Mouse (Mus musculus) forebrain, postnatal 0 days (tissue): ENCODE data around the gene Sdccag8. TPM values are rescaled to one million over a fixed set of nuclear protein-coding genes. Genes with fewer than 3 reads are reported as not detected.

Experiments
- ATAC-seq: fragments of 200-750 bp; cut with Nextera tagmentation; 2 replicates; pipeline ENCODE4 v1.8.0; 2017; ENCODE audit warnings: mild to moderate bottlenecking, moderate library complexity
- DNase-seq: peaks from one replicate; pipeline ENCODE4 v3.0.0-alpha.2; 2015
- H3K27ac ChIP-seq: fragments of 300-500 bp; sonication (generic); 2 replicates; pipeline ENCODE4 v1.5.1; 2014; ENCODE audit warnings: low read depth, mild to moderate bottlenecking, antibody characterized with exemption, low read length, moderate library complexity, mixed read lengths
- H3K27me3 ChIP-seq: fragments of 300-500 bp; sonication (generic); 2 replicates; pipeline ENCODE4 v1.6.1; 2014; ENCODE audit warnings: mild to moderate bottlenecking, low read length, mixed read lengths; ENCODE audit not compliant: insufficient read depth
- H3K36me3 ChIP-seq: fragments of 300-500 bp; sonication (generic); 2 replicates; pipeline ENCODE4 v1.6.1; 2014; ENCODE audit warnings: mild to moderate bottlenecking, moderate library complexity; ENCODE audit not compliant: insufficient read depth
- H3K4me1 ChIP-seq: fragments of 300-500 bp; sonication (generic); 2 replicates; pipeline ENCODE4 v1.6.1; 2014; ENCODE audit warnings: antibody characterized with exemption; ENCODE audit not compliant: insufficient read depth
- H3K4me2 ChIP-seq: fragments of 300-500 bp; sonication (generic); 2 replicates; pipeline ENCODE4 v1.6.1; 2014; ENCODE audit warnings: low read depth, mild to moderate bottlenecking, moderate library complexity
- H3K4me3 ChIP-seq: fragments of 300-500 bp; sonication (generic); 2 replicates; pipeline ENCODE4 v1.5.1; 2014; ENCODE audit warnings: low read depth, low read length, mixed read lengths
- H3K9ac ChIP-seq: fragments of 300-500 bp; sonication (generic); 2 replicates; pipeline ENCODE4 v1.6.1; 2014; ENCODE audit warnings: mild to moderate bottlenecking
- H3K9me3 ChIP-seq: fragments of 300-500 bp; sonication (generic); 2 replicates; pipeline ENCODE4 v1.6.1; 2016; ENCODE audit warnings: low read length
- CTCF ChIP-seq: sonication (generic); IDR thresholded peaks from 2 replicates; pipeline ENCODE4 v1.5.1; 2016; ENCODE audit warnings: antibody characterized with exemption, control low read depth, low read depth
- WGBS: fragments of 180-500 bp; shearing (Covaris S2); extraction: QIAGEN DNeasy Blood & Tissue Kit; methylation state at CpG from one replicate; pipeline ENCODE4 v1.1.7; 2014; 5-methylcytosine and 5-hydroxymethylcytosine counted together
- polyA plus RNA-seq: library from polyadenylated mRNA; unstranded; fragments of >200 nt; fragmentation: Nextera tagmentation; extraction: Ambion mirVana; gene quantifications from 2 replicates; pipeline ENCODE4 v1.2.1, GENCODE M21; 2015
- total RNA-seq: library from RNA; depleted of rRNA; stranded (reverse); fragments of >200 nt; gene quantifications from 2 replicates; pipeline ENCODE4 v1.2.3, GENCODE M21; 2014

Sdccag8 gene
- total and polyA plus RNA-seq, 2 experiments from 2014 or later, result 14.0 to 32.8 TPM

GRCm38 (mm10) chr1:176970635-176971478 is 156.4 kb downstream of the Sdccag8 start:
- TF ChIP-seq CTCF, result no peak
- Histone ChIP-seq H3K9me3 (no peaks in the 10 kb centered on the region), H3K9ac (no peak overlapping the region), H3K27ac (peak overlapping the region; percentile 63), H3K4me2 (no peak overlapping the region), H3K4me1 (no peaks in the 10 kb centered on the region), H3K27me3 (no peaks in the 10 kb centered on the region), H3K36me3 (no peaks in the 10 kb centered on the region), H3K4me3 (no peak overlapping the region)
- WGBS, result 35% methylated on average over 16 of the region's 16 CpGs
- no peak for DNase-seq
- ATAC-seq, result peak; percentile 42; the same call in 1 of the 2 replicates

- no peaks in the 10 kb centered on the region for H3K36me3 ChIP-seq
- ATAC-seq (no peak), DNase-seq (no peak)
- no peak for TF ChIP-seq CTCF
- H3K9me3 ChIP-seq, result no peaks in the 10 kb centered on the region
- H3K27ac ChIP-seq, result peak overlapping the region; percentile 63; the same call in 1 of the 2 replicates
- no peaks in the 10 kb centered on the region for H3K4me1 ChIP-seq
- no peak overlapping the region for H3K4me3 ChIP-seq
- H3K27me3 ChIP-seq, result no peaks in the 10 kb centered on the region
- H3K9ac ChIP-seq, result no peak overlapping the region
- WGBS, result 66% methylated on average over 4 of the region's 4 CpGs
- no peak overlapping the region for H3K4me2 ChIP-seq
These were observed 157.0 kb downstream of the Sdccag8 start for GRCm38 (mm10) chr1:176971479-176971797.

GRCm38 (mm10) chr1:176973356-176974088 is 159.1 kb downstream of the Sdccag8 start:
- no peak for TF ChIP-seq CTCF

GRCm38 (mm10) chr1:176979235-176979634 is 164.8 kb downstream of the Sdccag8 start:
- H3K27me3 ChIP-seq, result no peaks in the 10 kb centered on the region
- H3K9ac ChIP-seq, result no peak overlapping the region
- no peak overlapping the region for H3K4me2 ChIP-seq
- DNase-seq, result no peak
- no peak overlapping the region for H3K4me3 ChIP-seq
- ATAC-seq, result no peak
- H3K27ac ChIP-seq, result no peak overlapping the region
- TF ChIP-seq CTCF, result no peak
- H3K4me1 ChIP-seq, result no peaks in the 10 kb centered on the region; the same call in 1 of the 2 replicates
- H3K36me3 ChIP-seq, result no peaks in the 10 kb centered on the region
- no peaks in the 10 kb centered on the region for H3K9me3 ChIP-seq

More at GRCm38 (mm10) chr1:176973356-176974088, 159.1 kb downstream of the Sdccag8 start:
- Histone ChIP-seq H3K27me3 (no peaks in the 10 kb centered on the region), H3K9ac (no peak overlapping the region), H3K27ac (no peak overlapping the region), H3K36me3 (no peaks in the 10 kb centered on the region), H3K9me3 (no peaks in the 10 kb centered on the region), H3K4me1 (no peaks in the 10 kb centered on the region), H3K4me2 (no peak overlapping the region), H3K4me3 (no peak overlapping the region)
- ATAC-seq (no peak), DNase-seq (no peak)
- WGBS, result 89% methylated on average over 6 of the region's 6 CpGs

GRCm38 (mm10) chr1:176980140-176980539 is 165.7 kb downstream of the Sdccag8 start:
- Histone ChIP-seq H3K4me1 (no peaks in the 10 kb centered on the region; the same call in 1 of the 2 replicates), H3K27me3 (no peaks in the 10 kb centered on the region), H3K4me3 (no peak overlapping the region), H3K9me3 (no peaks in the 10 kb centered on the region), H3K9ac (no peak overlapping the region), H3K27ac (peak overlapping the region; percentile 23; the same call in 1 of the 2 replicates), H3K36me3 (no peaks in the 10 kb centered on the region), H3K4me2 (no peak overlapping the region)
- 67% methylated on average over 5 of the region's 5 CpGs for WGBS
- DNase-seq, result no peak
- peak; percentile 62 for ATAC-seq
- TF ChIP-seq CTCF, result no peak

- no peak for TF ChIP-seq CTCF
- 50% methylated on average over 10 of the region's 10 CpGs for WGBS
- Histone ChIP-seq H3K9ac (no peak overlapping the region), H3K4me1 (no peaks in the 10 kb centered on the region; the same call in none of the 2 replicates), H3K9me3 (no peaks in the 10 kb centered on the region), H3K4me2 (no peak overlapping the region), H3K4me3 (no peak overlapping the region), H3K36me3 (no peaks in the 10 kb centered on the region), H3K27me3 (no peaks in the 10 kb centered on the region), H3K27ac (peak overlapping the region; percentile 54; the same call in 1 of the 2 replicates)
- DNase-seq, result peak; percentile 45
- ATAC-seq, result 0 out of 2 replicates have a peak, but pooled peaks have one; percentile 16
These were observed 166.4 kb downstream of the Sdccag8 start for GRCm38 (mm10) chr1:176980801-176981400.

- 77% methylated on average over 2 of the region's 2 CpGs for WGBS
- Histone ChIP-seq H3K4me2 (no peak overlapping the region), H3K9me3 (no peaks in the 10 kb centered on the region), H3K9ac (no peak overlapping the region), H3K4me3 (no peak overlapping the region), H3K27ac (peak overlapping the region; percentile 54; the same call in 1 of the 2 replicates), H3K4me1 (no peaks in the 10 kb centered on the region; the same call in none of the 2 replicates), H3K27me3 (no peaks in the 10 kb centered on the region), H3K36me3 (no peaks in the 10 kb centered on the region)
- TF ChIP-seq CTCF, result no peak
- DNase-seq (no peak), ATAC-seq (no peak)
These were observed 167.1 kb downstream of the Sdccag8 start for GRCm38 (mm10) chr1:176981511-176981910.
